Mouse (Mus musculus) cerebral cortex, adult 2 months (tissue): Measurements from ENCODE around the gene Vmn2r4.

ENCODE experiments used
- WGBS: fragments of 180-500 bp; shearing (Covaris S2); methylation state at CpG from one replicate; pipeline ENCODE4 v1.1.7; 2018; 5-methylcytosine and 5-hydroxymethylcytosine counted together

The Vmn2r4 gene

DNA sequence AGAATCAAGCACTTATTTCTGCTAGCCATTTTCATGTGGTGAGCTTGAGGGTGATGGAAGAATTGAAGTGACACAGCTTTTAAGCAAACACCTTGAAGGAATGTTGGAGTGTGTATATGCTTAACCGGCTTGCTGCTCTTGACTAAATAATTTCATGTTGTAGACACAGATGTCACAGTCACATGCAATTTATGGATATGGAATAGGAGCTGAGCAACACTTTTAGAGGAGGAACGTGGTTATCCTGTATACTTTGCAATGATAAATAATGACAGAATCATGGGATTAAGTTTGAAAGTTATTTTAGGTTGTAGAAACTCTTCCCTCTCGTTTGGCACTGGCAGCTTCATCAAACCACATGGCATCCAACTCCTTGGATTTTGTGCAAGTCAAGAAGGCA is at the start of gene Vmn2r4:
Vmn2r4 (minus strand) TSS at position 101 of the 400 bp plus-strand sequence.
- 63% methylated on average over 3 of the region's 3 CpGs for WGBS

DNA sequence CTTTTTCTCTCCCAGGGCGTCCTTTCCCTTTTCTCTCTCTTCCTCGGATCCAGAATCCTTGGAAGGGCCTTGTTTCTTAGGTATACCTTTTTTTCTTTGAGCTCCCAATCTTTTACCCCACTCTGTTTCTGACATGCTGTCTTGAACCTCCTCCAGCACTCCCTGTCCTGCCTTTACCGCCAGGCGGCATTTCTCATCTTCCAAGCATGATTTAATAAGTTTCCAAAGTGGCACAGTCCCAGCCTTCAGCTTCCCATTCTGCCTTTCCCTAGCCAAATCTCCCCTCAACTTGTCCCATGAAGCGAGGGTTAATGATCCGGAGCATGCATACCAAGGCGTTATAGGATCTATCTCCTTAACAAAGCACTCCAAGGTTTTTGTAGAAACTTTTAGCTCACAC is 19.1 kb upstream of the Vmn2r4 start:
- 71% methylated on average over 7 of the region's 7 CpGs for WGBS

DNA sequence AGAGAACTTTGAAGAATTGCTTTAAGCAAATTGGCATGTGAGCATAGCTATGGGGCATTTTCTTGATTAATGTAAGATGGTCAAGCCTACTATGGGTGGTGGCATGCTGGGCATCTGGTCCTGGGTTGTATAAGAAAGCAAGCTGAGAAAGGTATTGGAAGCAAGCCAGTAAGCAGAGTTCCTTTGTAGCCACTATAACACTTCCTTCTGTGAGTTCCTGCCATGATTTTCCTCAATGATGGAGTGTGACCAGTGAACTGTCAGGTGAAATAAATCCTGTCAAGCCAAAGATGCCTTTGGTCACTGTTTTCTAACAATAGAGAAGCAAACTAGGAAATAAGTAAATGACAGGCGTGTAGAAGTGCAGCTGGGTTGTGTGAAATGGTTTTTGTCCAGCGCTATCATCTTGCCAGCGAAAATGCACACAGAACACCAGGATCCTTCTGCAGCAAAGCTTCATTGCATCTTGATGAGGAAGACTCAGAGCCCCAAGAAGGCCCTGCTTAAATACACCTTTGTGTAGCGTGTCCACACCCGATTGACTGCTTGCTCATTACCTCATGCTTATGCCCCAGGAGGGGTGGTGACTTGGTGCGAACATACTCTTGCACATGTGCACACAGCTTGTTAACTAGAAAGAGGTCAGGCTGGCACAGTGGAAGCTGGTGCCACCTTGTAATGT is 13.1 kb upstream of the Vmn2r4 start:
- WGBS: 79% methylated on average over 6 of the region's 6 CpGs

DNA sequence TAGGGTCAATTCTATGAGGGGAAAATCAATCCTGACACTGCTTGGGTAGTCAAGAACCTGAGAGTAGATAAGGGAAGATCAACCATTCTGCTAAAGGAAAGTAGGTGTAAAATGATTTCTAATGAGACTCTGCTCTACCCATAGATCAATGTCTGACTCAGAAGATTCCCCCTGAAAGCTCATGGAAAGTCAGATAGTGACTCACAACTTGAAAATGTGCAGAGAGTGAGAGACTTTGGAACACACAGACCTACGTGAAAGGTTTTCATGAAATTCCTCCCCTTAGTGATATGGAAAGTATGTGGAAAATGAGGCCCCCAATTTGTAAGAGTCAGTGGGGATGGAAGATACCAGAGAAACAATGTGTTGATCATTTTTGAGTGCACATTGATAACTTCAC is 7.0 kb upstream of the Vmn2r4 start:
- 90% methylated on average over 1 of the region's 1 CpGs for WGBS

DNA sequence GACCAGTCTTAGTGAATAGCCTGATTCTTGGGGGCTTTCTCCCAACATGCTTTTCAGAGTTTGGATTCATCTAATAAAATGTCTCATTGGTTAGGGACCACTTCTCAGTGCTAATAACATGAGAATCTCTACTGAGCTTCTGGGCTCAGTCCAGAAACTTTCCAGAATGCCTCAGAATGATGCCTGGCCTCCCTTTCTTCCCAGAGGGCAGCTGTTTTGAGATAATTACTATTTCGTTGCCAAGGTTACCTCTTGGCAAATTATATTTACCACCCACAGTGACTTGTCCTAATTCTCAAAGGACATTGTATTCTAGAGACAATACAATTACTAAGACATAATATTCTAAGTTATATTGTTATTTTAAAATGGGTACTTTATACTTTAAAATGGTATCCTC is 2.3 kb upstream of the Vmn2r4 start:
- WGBS: 50% methylated on average over 1 of the region's 1 CpGs

DNA sequence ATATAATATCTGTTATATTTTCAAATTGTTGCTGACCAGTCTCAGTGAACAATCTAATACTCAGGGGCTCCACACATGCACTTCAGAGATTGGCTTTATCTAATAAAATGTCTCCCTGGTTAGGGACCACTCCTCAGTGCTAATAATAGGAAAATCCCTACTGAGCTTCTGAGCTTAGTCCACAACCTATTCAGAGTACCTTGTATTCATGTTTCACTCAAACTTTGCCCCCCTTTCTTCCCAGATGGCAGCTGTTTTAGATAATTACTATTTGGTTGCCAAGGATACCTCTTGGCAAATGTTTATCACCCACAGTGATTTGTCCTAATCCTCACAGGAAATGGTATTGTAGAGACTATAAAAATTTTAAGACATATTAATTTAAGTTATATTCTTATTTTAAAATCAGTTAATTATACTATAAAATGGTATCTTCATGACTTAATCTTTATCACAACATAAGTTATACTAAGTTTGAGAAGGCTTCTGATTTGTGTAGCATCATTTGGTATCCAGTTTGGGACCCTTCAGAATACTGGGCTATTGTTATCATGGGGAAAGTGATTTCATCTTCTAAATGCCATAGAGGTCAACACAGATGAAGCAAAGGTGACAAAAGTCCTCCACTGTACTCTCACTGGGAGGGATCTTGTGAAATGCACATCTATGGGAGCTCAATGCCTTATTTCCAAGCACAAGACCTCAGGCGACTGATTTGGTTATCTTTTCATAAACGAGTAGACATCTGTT is 55.7 kb downstream of the Vmn2r4 start:
- 45% methylated on average over 2 of the region's 2 CpGs for WGBS
